Mouse (Mus musculus): Measurements from ENCODE around the gene Oasl2. TPM values are rescaled to one million over a fixed set of nuclear protein-coding genes. Genes with fewer than 3 reads are reported as not detected.
"Not testable (repeated sequence)": the region's sequence is repeated elsewhere in the genome, so short reads cannot be mapped to it uniquely, and the experiment has no call there.

Oasl2 gene
- polyA plus RNA-seq, 1 experiment from 2014 or later, result 3.1 TPM

DNA sequence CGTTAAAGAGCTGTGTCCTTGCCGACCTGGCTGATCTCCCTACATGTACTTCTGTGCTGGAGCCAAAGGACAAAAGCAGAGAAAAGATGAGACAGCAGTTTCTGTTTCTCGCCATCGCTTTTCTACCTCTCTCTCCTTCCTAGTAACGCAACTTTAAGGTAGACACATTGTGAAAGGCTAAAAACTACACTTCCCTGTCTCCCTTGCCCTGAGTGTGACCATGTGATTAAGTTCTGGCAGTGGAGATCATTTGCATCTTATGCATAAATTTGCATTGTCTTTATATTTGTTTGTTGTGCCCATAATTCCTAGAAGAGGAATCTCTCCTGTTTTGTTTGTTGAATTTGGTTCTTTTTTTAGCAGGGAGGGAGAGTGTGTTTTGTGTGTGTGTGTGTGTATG, 19.1 kb downstream of the Oasl2 start:
- H3K9me3 ChIP-seq (replicated peaks), result no peaks in the 10 kb centered on the region
- H3K27ac ChIP-seq, result no peak overlapping the region
- DNase-seq, result no peak
- no peak overlapping the region for H3K9ac ChIP-seq
- no peak for ATAC-seq (ENCODE audit: low read depth)
- no peaks in the 10 kb centered on the region for H3K27me3 ChIP-seq
- 59% methylated on average over 5 of the region's 5 CpGs for WGBS (ENCODE audit: insufficient replicate concordance)
- H3K4me3 ChIP-seq (replicated peaks), result no peak overlapping the region
- no peaks in the 10 kb centered on the region for H3K36me3 ChIP-seq
- no peak overlapping the region for H3K4me2 ChIP-seq
- no peaks in the 10 kb centered on the region for H3K4me1 ChIP-seq (replicated peaks)

GRCm38 (mm10) chr5:114916777-114917176, 20.0 kb downstream of the Oasl2 start:
- DNase-seq, result no peak
- Histone ChIP-seq H3K27me3 (no peaks in the 10 kb centered on the region), H3K27ac (no peak overlapping the region), H3K36me3 (no peaks in the 10 kb centered on the region), H3K9ac (no peak overlapping the region), H3K4me1 (replicated peaks) (peaks cover 4% of the 10 kb centered on the region), H3K9me3 (replicated peaks) (no peaks in the 10 kb centered on the region), H3K4me2 (no peak overlapping the region), H3K4me3 (replicated peaks) (no peak overlapping the region)
- 48% methylated on average over 4 of the region's 4 CpGs for WGBS (ENCODE audit: insufficient replicate concordance)
- no peak for ATAC-seq (ENCODE audit: low read depth)

DNA sequence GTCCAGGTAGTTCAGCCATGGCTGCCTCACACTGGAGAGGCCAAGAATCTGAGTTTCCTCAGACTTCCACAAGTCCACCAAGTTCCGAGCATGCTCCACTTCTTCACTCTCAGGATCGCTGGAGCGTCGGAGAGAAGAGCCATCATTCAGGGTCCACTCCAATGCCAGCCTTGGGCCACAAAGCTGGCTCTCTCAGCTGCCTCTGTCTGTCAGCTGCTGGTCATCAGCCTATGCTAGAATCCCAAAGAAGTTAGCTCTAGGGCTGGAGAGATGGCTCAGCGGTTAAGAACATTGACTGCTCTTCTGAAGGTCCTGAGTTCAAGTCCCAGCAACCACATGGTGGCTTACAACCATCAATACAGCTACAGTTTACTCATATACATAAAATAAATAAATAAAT, 20.6 kb downstream of the Oasl2 start:
- WGBS (ENCODE audit: insufficient replicate concordance), result 82% methylated on average over 5 of the region's 5 CpGs
- not testable (repeated sequence) for H3K9me3 ChIP-seq (replicated peaks); H3K27ac ChIP-seq; H3K36me3 ChIP-seq; ATAC-seq (ENCODE audit: low read depth); H3K4me1 ChIP-seq (replicated peaks); H3K4me2 ChIP-seq; H3K9ac ChIP-seq; H3K27me3 ChIP-seq; DNase-seq; H3K4me3 ChIP-seq (replicated peaks)

DNA sequence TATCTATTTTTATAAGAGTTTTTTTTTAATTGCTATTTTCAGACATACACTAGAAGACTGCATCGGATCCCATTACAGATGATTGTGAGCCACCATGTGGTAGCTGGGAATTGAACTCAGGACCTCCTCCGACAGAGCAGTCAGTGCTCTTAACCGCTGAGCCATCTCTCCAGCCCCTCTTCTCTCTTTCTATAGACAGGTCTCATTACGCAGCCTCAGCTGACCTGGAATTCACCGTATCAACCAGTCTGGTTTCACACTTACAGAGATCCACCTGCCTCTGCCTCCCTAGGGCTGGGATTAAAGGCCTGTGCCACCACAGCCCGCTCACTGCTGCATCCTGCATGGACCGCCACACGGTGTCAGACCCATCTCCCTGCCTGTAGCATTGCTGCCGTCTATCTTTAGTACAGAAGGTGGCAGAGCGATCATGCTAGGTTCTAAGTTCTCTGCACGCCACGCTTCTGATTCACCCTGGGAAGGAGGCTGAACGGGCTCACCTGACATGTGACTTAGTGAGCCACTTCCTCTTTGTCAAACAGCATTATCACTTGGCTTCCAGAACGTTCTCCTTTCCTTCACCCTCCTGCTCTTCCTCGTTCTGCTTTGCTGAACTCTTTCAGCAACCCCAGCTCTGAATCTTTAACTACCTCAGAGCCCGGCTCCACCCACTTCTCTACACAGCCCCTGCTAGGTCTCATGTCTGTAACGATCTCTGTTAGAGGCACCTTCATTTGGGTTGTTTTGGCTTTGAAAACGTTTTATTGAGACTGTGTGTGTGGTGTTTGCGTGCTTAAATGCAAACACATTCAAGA, 25.0 kb downstream of the Oasl2 start:
- Histone ChIP-seq H3K4me1 (replicated peaks) (peaks cover 19% of the 10 kb centered on the region), H3K9me3 (replicated peaks) (no peaks in the 10 kb centered on the region), H3K27ac (peak overlapping the region; percentile 6; the same call in 1 of the 2 replicates), H3K4me3 (replicated peaks) (no peak overlapping the region), H3K36me3 (no peaks in the 10 kb centered on the region), H3K4me2 (peak overlapping the region; percentile 35), H3K27me3 (no peaks in the 10 kb centered on the region), H3K9ac (no peak overlapping the region)
- peak; percentile 15 for DNase-seq
- peak; percentile 46 for ATAC-seq (ENCODE audit: low read depth)
- 34% methylated on average over 19 of the region's 19 CpGs for WGBS (ENCODE audit: insufficient replicate concordance)

- H3K9me3 ChIP-seq (replicated peaks), result no peaks in the 10 kb centered on the region
- no peak for DNase-seq
- no peak overlapping the region for H3K27ac ChIP-seq
- H3K9ac ChIP-seq, result no peak overlapping the region
- no peak overlapping the region for H3K4me3 ChIP-seq (replicated peaks)
- H3K36me3 ChIP-seq, result no peaks in the 10 kb centered on the region
- WGBS (ENCODE audit: insufficient replicate concordance), result 44% methylated on average over 10 of the region's 10 CpGs
- peak overlapping the region; percentile 35 for H3K4me2 ChIP-seq
- H3K27me3 ChIP-seq, result no peaks in the 10 kb centered on the region
- no peak for ATAC-seq (ENCODE audit: low read depth)
- H3K4me1 ChIP-seq (replicated peaks), result peaks cover 19% of the 10 kb centered on the region
These were observed 25.6 kb downstream of the Oasl2 start for GRCm38 (mm10) chr5:114922366-114922731.

GRCm38 (mm10) chr5:114922998-114923473, 26.3 kb downstream of the Oasl2 start, which contains the start of gene Oasl1:
Oasl1 (plus strand) TSS chr5:114923240.
- no peaks in the 10 kb centered on the region for H3K36me3 ChIP-seq
- H3K9ac ChIP-seq, result 0 out of 2 replicates have a peak within 1 kb of the TSS, but pooled peaks have one; percentile 5
- H3K4me2 ChIP-seq, result peak within 1 kb of the TSS; percentile 37
- H3K9me3 ChIP-seq (replicated peaks), result no peaks in the 10 kb centered on the region
- ATAC-seq (ENCODE audit: low read depth) (0 out of 2 replicates have a peak, but pooled peaks have one; percentile 24), DNase-seq (no peak)
- peak within 1 kb of the TSS; percentile 28 for H3K4me3 ChIP-seq (replicated peaks)
- no peaks in the 10 kb centered on the region for H3K27me3 ChIP-seq
- WGBS (ENCODE audit: insufficient replicate concordance), result 46% methylated on average over 15 of the region's 15 CpGs
- H3K27ac ChIP-seq, result no peak within 1 kb of the TSS
- H3K4me1 ChIP-seq (replicated peaks), result peaks cover 19% of the 10 kb centered on the region

DNA sequence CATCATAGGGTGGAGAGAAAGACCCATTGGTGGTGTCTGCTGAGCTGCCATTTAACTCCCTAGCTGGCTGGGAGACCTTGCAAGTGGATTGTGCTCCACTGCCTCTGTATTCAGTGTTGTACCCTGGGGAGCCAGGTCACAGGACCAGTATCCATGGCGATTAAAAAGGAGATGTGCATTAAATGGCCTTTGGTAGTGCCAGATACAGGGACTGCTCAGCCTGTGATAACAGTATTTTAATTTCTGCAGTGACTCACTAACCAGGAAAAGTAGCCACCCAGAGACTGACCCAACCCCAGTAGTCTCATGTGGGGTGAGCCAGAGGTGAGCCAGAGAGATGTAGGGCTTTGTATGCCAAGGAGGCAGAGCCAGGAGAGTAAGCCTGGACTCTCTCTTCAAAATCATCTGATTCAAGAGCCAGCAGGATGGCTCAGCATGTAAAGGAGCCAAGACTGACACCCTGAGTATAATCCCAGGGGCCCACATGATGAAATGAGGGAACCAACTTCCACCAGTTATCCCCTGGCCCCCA, 29.5 kb downstream of the Oasl2 start:
- Histone ChIP-seq H3K27ac (no peak overlapping the region), H3K4me2 (no peak overlapping the region), H3K4me1 (replicated peaks) (peaks cover 19% of the 10 kb centered on the region), H3K9ac (no peak overlapping the region), H3K9me3 (replicated peaks) (no peaks in the 10 kb centered on the region), H3K4me3 (replicated peaks) (no peak overlapping the region), H3K36me3 (no peaks in the 10 kb centered on the region), H3K27me3 (no peaks in the 10 kb centered on the region)
- 62% methylated on average over 1 of the region's 1 CpGs for WGBS (ENCODE audit: insufficient replicate concordance)
- DNase-seq (no peak), ATAC-seq (ENCODE audit: low read depth) (no peak)

DNA sequence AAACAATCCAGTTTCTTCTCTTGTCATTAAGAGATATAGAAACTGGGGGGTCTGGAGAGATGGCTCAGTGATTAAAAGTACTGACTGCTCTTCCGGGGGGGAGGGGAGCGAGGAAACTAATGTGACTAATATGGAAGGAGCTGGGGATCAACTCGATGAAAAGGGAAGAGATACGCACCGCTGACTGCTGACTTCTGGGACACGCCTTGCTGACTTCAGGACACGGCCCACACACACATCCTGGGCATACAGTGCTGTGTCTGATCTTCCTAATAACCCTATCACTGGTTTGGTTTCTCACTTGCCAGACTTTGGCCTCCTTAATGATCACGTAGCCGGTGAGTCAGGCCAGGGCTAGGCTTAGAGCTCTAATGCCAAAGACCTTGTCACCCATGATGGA, 30.0 kb downstream of the Oasl2 start:
- WGBS (ENCODE audit: insufficient replicate concordance), result 73% methylated on average over 9 of the region's 9 CpGs
- H3K27me3 ChIP-seq, result no peaks in the 10 kb centered on the region
- H3K4me2 ChIP-seq, result no peak overlapping the region
- ATAC-seq (ENCODE audit: low read depth), result no peak
- no peak overlapping the region for H3K4me3 ChIP-seq (replicated peaks)
- no peak overlapping the region for H3K27ac ChIP-seq
- no peaks in the 10 kb centered on the region for H3K36me3 ChIP-seq
- no peaks in the 10 kb centered on the region for H3K9me3 ChIP-seq (replicated peaks)
- no peak for DNase-seq
- no peak overlapping the region for H3K9ac ChIP-seq
- peaks cover 15% of the 10 kb centered on the region for H3K4me1 ChIP-seq (replicated peaks)

- no peaks in the 10 kb centered on the region for H3K36me3 ChIP-seq
- DNase-seq, result no peak
- no peaks in the 10 kb centered on the region for H3K27me3 ChIP-seq
- H3K9me3 ChIP-seq (replicated peaks), result no peaks in the 10 kb centered on the region
- no peak overlapping the region for H3K9ac ChIP-seq
- H3K27ac ChIP-seq, result no peak overlapping the region
- WGBS (ENCODE audit: insufficient replicate concordance), result 46% methylated on average over 5 of the region's 5 CpGs
- no peak overlapping the region for H3K4me3 ChIP-seq (replicated peaks)
- no peaks in the 10 kb centered on the region for H3K4me1 ChIP-seq (replicated peaks)
- no peak for ATAC-seq (ENCODE audit: low read depth)
- H3K4me2 ChIP-seq, result no peak overlapping the region
These were observed 34.9 kb downstream of the Oasl2 start for GRCm38 (mm10) chr5:114931626-114932025.

- H3K4me2 ChIP-seq, result no peak overlapping the region
- no peaks in the 10 kb centered on the region for H3K4me1 ChIP-seq (replicated peaks)
- H3K27me3 ChIP-seq, result no peaks in the 10 kb centered on the region
- DNase-seq, result no peak
- H3K27ac ChIP-seq, result no peak overlapping the region
- ATAC-seq (ENCODE audit: low read depth), result no peak
- no peak overlapping the region for H3K9ac ChIP-seq
- H3K9me3 ChIP-seq (replicated peaks), result no peaks in the 10 kb centered on the region
- no peak overlapping the region for H3K4me3 ChIP-seq (replicated peaks)
- 64% methylated on average over 8 of the region's 8 CpGs for WGBS (ENCODE audit: insufficient replicate concordance)
- no peaks in the 10 kb centered on the region for H3K36me3 ChIP-seq
These were observed 36.5 kb downstream of the Oasl2 start for GRCm38 (mm10) chr5:114933206-114933605.

DNA sequence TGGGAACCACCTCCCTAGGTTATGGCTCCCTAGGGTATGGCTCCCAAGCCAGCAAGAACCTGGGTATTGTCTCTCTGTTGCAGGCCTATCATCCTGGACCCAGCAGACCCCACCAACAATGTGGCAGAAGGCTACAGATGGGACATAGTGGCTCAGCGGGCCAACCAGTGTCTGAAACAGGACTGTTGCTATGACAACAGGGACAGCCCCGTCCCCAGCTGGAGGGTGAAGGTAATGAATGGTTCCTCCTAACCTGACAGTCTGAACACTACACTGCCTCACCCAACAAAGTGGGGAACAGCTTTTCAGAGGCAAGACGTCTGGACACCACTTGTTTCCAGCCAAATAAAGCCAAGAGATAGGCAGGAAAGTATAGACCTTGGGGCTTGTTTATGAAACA, 39.1 kb downstream of the Oasl2 start:
- Histone ChIP-seq H3K27ac (no peak overlapping the region), H3K9ac (no peak overlapping the region), H3K27me3 (no peaks in the 10 kb centered on the region), H3K4me2 (no peak overlapping the region), H3K9me3 (replicated peaks) (no peaks in the 10 kb centered on the region), H3K4me1 (replicated peaks) (no peaks in the 10 kb centered on the region), H3K36me3 (no peaks in the 10 kb centered on the region), H3K4me3 (replicated peaks) (no peak overlapping the region)
- ATAC-seq (ENCODE audit: low read depth) (no peak), DNase-seq (no peak)
- 30% methylated on average over 3 of the region's 3 CpGs for WGBS (ENCODE audit: insufficient replicate concordance)

DNA sequence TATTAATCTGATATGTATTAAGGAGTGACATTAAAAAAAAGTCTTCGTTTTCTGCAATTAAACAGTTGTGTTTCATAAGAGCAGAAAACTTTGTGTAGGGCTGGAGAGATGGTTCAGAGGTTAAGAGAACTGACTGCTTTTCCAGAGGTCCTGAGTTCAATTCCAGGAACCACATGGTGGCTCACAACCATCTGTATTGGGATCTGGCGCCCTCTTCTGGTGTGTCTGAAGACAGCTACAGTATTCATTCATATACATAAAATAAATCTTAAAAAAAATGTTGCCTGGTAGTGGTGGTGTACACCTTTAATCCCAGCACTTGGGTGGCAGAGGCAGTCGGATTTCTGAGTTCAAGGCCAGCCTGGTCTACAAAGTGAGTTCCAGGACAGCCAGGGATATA, 44.4 kb downstream of the Oasl2 start:
- Histone ChIP-seq H3K4me1 (replicated peaks) (peaks cover 11% of the 10 kb centered on the region), H3K4me2 (peak overlapping the region; percentile 85), H3K4me3 (replicated peaks) (peak overlapping the region; percentile 87; the same call in 1 of the 2 replicates)
- not testable (repeated sequence) for H3K36me3 ChIP-seq; H3K9me3 ChIP-seq (replicated peaks); DNase-seq; ATAC-seq (ENCODE audit: low read depth); H3K27me3 ChIP-seq; H3K9ac ChIP-seq; H3K27ac ChIP-seq
- 42% methylated on average over 3 of the region's 3 CpGs for WGBS (ENCODE audit: insufficient replicate concordance)

Measured in liver, embryonic 13.5 days (tissue).